Mouse (Mus musculus): Measurements from ENCODE around the gene Col11a2. TPM values are rescaled to one million over a fixed set of nuclear protein-coding genes. Genes with fewer than 3 reads are reported as not detected.
A peak's percentile ranks its signal among the peaks of the same experiment; 100 is the strongest.

Gene Col11a2
- polyA plus RNA-seq, 1 experiment from 2014 or later, result 53.9 TPM

GRCm38 (mm10) chr17:34087386-34087785, 48.1 kb downstream of the Col11a2 start:
- no peak for ATAC-seq (ENCODE audit: low read depth)
- no peaks in the 10 kb centered on the region for H3K4me1 ChIP-seq (ENCODE audit: control insufficient read depth, insufficient read depth, low read length)
- no peak overlapping the region for H3K27ac ChIP-seq (replicated peaks; ENCODE audit: low read depth, low read length)
- H3K36me3 ChIP-seq (ENCODE audit: control insufficient read depth, insufficient read depth, low read length), result no peaks in the 10 kb centered on the region
- no peak overlapping the region for H3K9ac ChIP-seq (ENCODE audit: low read depth, low read length)
- no peaks in the 10 kb centered on the region for H3K9me3 ChIP-seq (ENCODE audit: control insufficient read depth, low read length)
- H3K4me3 ChIP-seq (ENCODE audit: low read depth, low read length), result no peak overlapping the region
- DNase-seq (ENCODE audit: low spot score), result no peak
- no peaks in the 10 kb centered on the region for H3K27me3 ChIP-seq (replicated peaks; ENCODE audit: control insufficient read depth, insufficient read depth, low read length)
- no peak overlapping the region for H3K4me2 ChIP-seq (ENCODE audit: low read depth, low read length)
- 61% methylated on average over 2 of the region's 2 CpGs for WGBS

- no peaks in the 10 kb centered on the region for H3K36me3 ChIP-seq (ENCODE audit: control insufficient read depth, insufficient read depth, low read length)
- H3K27ac ChIP-seq (replicated peaks; ENCODE audit: low read depth, low read length), result no peak overlapping the region
- ATAC-seq (ENCODE audit: low read depth), result no peak
- no peaks in the 10 kb centered on the region for H3K27me3 ChIP-seq (replicated peaks; ENCODE audit: control insufficient read depth, insufficient read depth, low read length)
- H3K4me1 ChIP-seq (ENCODE audit: control insufficient read depth, insufficient read depth, low read length), result no peaks in the 10 kb centered on the region
- no peak for DNase-seq (ENCODE audit: low spot score)
- no peak overlapping the region for H3K9ac ChIP-seq (ENCODE audit: low read depth, low read length)
- no peak overlapping the region for H3K4me3 ChIP-seq (ENCODE audit: low read depth, low read length)
- H3K9me3 ChIP-seq (ENCODE audit: control insufficient read depth, low read length), result no peaks in the 10 kb centered on the region
- WGBS, result 87% methylated on average over 11 of the region's 11 CpGs
- H3K4me2 ChIP-seq (ENCODE audit: low read depth, low read length), result no peak overlapping the region
Observed at GRCm38 (mm10) chr17:34088124-34088523, 48.9 kb downstream of the Col11a2 start.

- H3K27ac ChIP-seq (replicated peaks; ENCODE audit: low read depth, low read length), result no peak overlapping the region
- H3K4me2 ChIP-seq (ENCODE audit: low read depth, low read length), result no peak overlapping the region
- no peaks in the 10 kb centered on the region for H3K27me3 ChIP-seq (replicated peaks; ENCODE audit: control insufficient read depth, insufficient read depth, low read length)
- no peaks in the 10 kb centered on the region for H3K36me3 ChIP-seq (ENCODE audit: control insufficient read depth, insufficient read depth, low read length)
- no peaks in the 10 kb centered on the region for H3K4me1 ChIP-seq (ENCODE audit: control insufficient read depth, insufficient read depth, low read length)
- no peaks in the 10 kb centered on the region for H3K9me3 ChIP-seq (ENCODE audit: control insufficient read depth, low read length)
- H3K4me3 ChIP-seq (ENCODE audit: low read depth, low read length), result no peak overlapping the region
- ATAC-seq (ENCODE audit: low read depth) (no peak), DNase-seq (ENCODE audit: low spot score) (no peak)
- H3K9ac ChIP-seq (ENCODE audit: low read depth, low read length), result no peak overlapping the region
- WGBS, result 42% methylated on average over 7 of the region's 7 CpGs
Observed at GRCm38 (mm10) chr17:34090923-34091322, 51.7 kb downstream of the Col11a2 start.

- no peaks in the 10 kb centered on the region for H3K27me3 ChIP-seq (replicated peaks; ENCODE audit: control insufficient read depth, insufficient read depth, low read length)
- ATAC-seq (ENCODE audit: low read depth) (no peak), DNase-seq (ENCODE audit: low spot score) (no peak)
- no peak within 1 kb of the TSS for H3K9ac ChIP-seq (ENCODE audit: low read depth, low read length)
- H3K4me3 ChIP-seq (ENCODE audit: low read depth, low read length), result no peak within 1 kb of the TSS
- no peak within 1 kb of the TSS for H3K4me2 ChIP-seq (ENCODE audit: low read depth, low read length)
- H3K36me3 ChIP-seq (ENCODE audit: control insufficient read depth, insufficient read depth, low read length), result no peaks in the 10 kb centered on the region
- no peaks in the 10 kb centered on the region for H3K4me1 ChIP-seq (ENCODE audit: control insufficient read depth, insufficient read depth, low read length)
- 40% methylated on average over 11 of the region's 11 CpGs for WGBS
- H3K27ac ChIP-seq (replicated peaks; ENCODE audit: low read depth, low read length), result no peak within 1 kb of the TSS
- H3K9me3 ChIP-seq (ENCODE audit: control insufficient read depth, low read length), result no peaks in the 10 kb centered on the region
Observed at GRCm38 (mm10) chr17:34092197-34092875, 53.1 kb downstream of the Col11a2 start, which contains the start of gene H2-Oa. Gene H2-Oa, plus strand, starts transcription at chr17:34092340.

- Histone ChIP-seq H3K4me2 (ENCODE audit: low read depth, low read length) (no peak overlapping the region), H3K27me3 (replicated peaks; ENCODE audit: control insufficient read depth, insufficient read depth, low read length) (no peaks in the 10 kb centered on the region), H3K9ac (ENCODE audit: low read depth, low read length) (no peak overlapping the region), H3K36me3 (ENCODE audit: control insufficient read depth, insufficient read depth, low read length) (no peaks in the 10 kb centered on the region), H3K4me1 (ENCODE audit: control insufficient read depth, insufficient read depth, low read length) (no peaks in the 10 kb centered on the region), H3K4me3 (ENCODE audit: low read depth, low read length) (no peak overlapping the region), H3K27ac (replicated peaks; ENCODE audit: low read depth, low read length) (no peak overlapping the region), H3K9me3 (ENCODE audit: control insufficient read depth, low read length) (no peaks in the 10 kb centered on the region)
- 34% methylated on average over 7 of the region's 7 CpGs for WGBS
- ATAC-seq (ENCODE audit: low read depth), result peak; percentile 81
- peak; percentile 68 for DNase-seq (ENCODE audit: low spot score)
Observed at GRCm38 (mm10) chr17:34093199-34093874, 54.1 kb downstream of the Col11a2 start.

- Histone ChIP-seq H3K9me3 (ENCODE audit: control insufficient read depth, low read length) (no peaks in the 10 kb centered on the region), H3K27me3 (replicated peaks; ENCODE audit: control insufficient read depth, insufficient read depth, low read length) (no peaks in the 10 kb centered on the region), H3K27ac (replicated peaks; ENCODE audit: low read depth, low read length) (no peak overlapping the region), H3K4me3 (ENCODE audit: low read depth, low read length) (no peak overlapping the region), H3K4me2 (ENCODE audit: low read depth, low read length) (no peak overlapping the region), H3K9ac (ENCODE audit: low read depth, low read length) (no peak overlapping the region), H3K36me3 (ENCODE audit: control insufficient read depth, insufficient read depth, low read length) (no peaks in the 10 kb centered on the region), H3K4me1 (ENCODE audit: control insufficient read depth, insufficient read depth, low read length) (no peaks in the 10 kb centered on the region)
- ATAC-seq (ENCODE audit: low read depth), result no peak
- 88% methylated on average over 26 of the region's 27 CpGs for WGBS
- DNase-seq (ENCODE audit: low spot score), result no peak
Observed at GRCm38 (mm10) chr17:34094283-34095035, 55.2 kb downstream of the Col11a2 start.

- no peak for ATAC-seq (ENCODE audit: low read depth)
- H3K4me2 ChIP-seq (ENCODE audit: low read depth, low read length), result no peak overlapping the region
- H3K27ac ChIP-seq (replicated peaks; ENCODE audit: low read depth, low read length), result no peak overlapping the region
- H3K4me1 ChIP-seq (ENCODE audit: control insufficient read depth, insufficient read depth, low read length), result no peaks in the 10 kb centered on the region
- no peaks in the 10 kb centered on the region for H3K36me3 ChIP-seq (ENCODE audit: control insufficient read depth, insufficient read depth, low read length)
- no peak overlapping the region for H3K4me3 ChIP-seq (ENCODE audit: low read depth, low read length)
- H3K27me3 ChIP-seq (replicated peaks; ENCODE audit: control insufficient read depth, insufficient read depth, low read length), result no peaks in the 10 kb centered on the region
- no peak for DNase-seq (ENCODE audit: low spot score)
- WGBS, result 71% methylated on average over 3 of the region's 3 CpGs
- H3K9ac ChIP-seq (ENCODE audit: low read depth, low read length), result no peak overlapping the region
- no peaks in the 10 kb centered on the region for H3K9me3 ChIP-seq (ENCODE audit: control insufficient read depth, low read length)
Observed at GRCm38 (mm10) chr17:34096497-34097010, 57.3 kb downstream of the Col11a2 start.

GRCm38 (mm10) chr17:34097272-34097671, 58.0 kb downstream of the Col11a2 start:
- H3K9ac ChIP-seq (ENCODE audit: low read depth, low read length), result no peak overlapping the region
- 61% methylated on average over 5 of the region's 5 CpGs for WGBS
- no peaks in the 10 kb centered on the region for H3K4me1 ChIP-seq (ENCODE audit: control insufficient read depth, insufficient read depth, low read length)
- no peak overlapping the region for H3K4me2 ChIP-seq (ENCODE audit: low read depth, low read length)
- H3K36me3 ChIP-seq (ENCODE audit: control insufficient read depth, insufficient read depth, low read length), result no peaks in the 10 kb centered on the region
- no peaks in the 10 kb centered on the region for H3K27me3 ChIP-seq (replicated peaks; ENCODE audit: control insufficient read depth, insufficient read depth, low read length)
- no peaks in the 10 kb centered on the region for H3K9me3 ChIP-seq (ENCODE audit: control insufficient read depth, low read length)
- no peak overlapping the region for H3K4me3 ChIP-seq (ENCODE audit: low read depth, low read length)
- ATAC-seq (ENCODE audit: low read depth), result no peak
- DNase-seq (ENCODE audit: low spot score), result no peak
- no peak overlapping the region for H3K27ac ChIP-seq (replicated peaks; ENCODE audit: low read depth, low read length)

All from embryonic facial prominence, embryonic 14.5 days (tissue).